Mouse (Mus musculus) liver, embryonic 11.5 days (tissue): ENCODE results near the gene Tcaf1. TPM values are rescaled to one million over a fixed set of nuclear protein-coding genes. Genes with fewer than 3 reads are reported as not detected.

Source experiments
- ATAC-seq: fragments of 200-750 bp; cut with Nextera tagmentation; replicated peaks from 2 replicates; pipeline ENCODE4 v1.8.0; 2017; ENCODE audit warnings: moderate number of reproducible peaks, mild to moderate bottlenecking, moderate TSS enrichment, moderate library complexity; ENCODE audit not compliant: low FRiP score
- DNase-seq: peaks from one replicate; pipeline ENCODE4 v3.0.0-alpha.2; 2017; ENCODE audit warnings: low spot score
- H3K27ac ChIP-seq: fragments of 300-500 bp; sonication (generic); 2 replicates; pipeline ENCODE4 v1.5.1; 2014; ENCODE audit warnings: mild to moderate bottlenecking, low read depth, low read length, control low read depth
- H3K27me3 ChIP-seq: fragments of 300-500 bp; sonication (generic); replicated peaks from 2 replicates; pipeline ENCODE4 v1.6.1; 2014; ENCODE audit warnings: low read length, mixed read lengths; ENCODE audit not compliant: control insufficient read depth, insufficient read depth
- H3K36me3 ChIP-seq: fragments of 300-500 bp; sonication (generic); 2 replicates; pipeline ENCODE4 v1.6.1; 2014; ENCODE audit warnings: mild to moderate bottlenecking, low read length, moderate library complexity, mixed read lengths; ENCODE audit not compliant: control insufficient read depth, insufficient read depth
- H3K4me1 ChIP-seq: fragments of 300-500 bp; sonication (generic); replicated peaks from 2 replicates; pipeline ENCODE4 v1.6.1; 2014; ENCODE audit warnings: low read length, mixed read lengths; ENCODE audit not compliant: control insufficient read depth, insufficient read depth
- H3K4me2 ChIP-seq: fragments of 300-500 bp; sonication (generic); 2 replicates; pipeline ENCODE4 v1.6.1; 2014; ENCODE audit warnings: mild to moderate bottlenecking, control low read depth, moderate library complexity
- H3K4me3 ChIP-seq: fragments of 300-500 bp; sonication (generic); 2 replicates; pipeline ENCODE4 v1.5.1; 2014; ENCODE audit warnings: low read depth, low read length, control low read depth
- H3K9ac ChIP-seq: fragments of 300-500 bp; sonication (generic); 2 replicates; pipeline ENCODE4 v1.6.1; 2014; ENCODE audit warnings: low read depth, low read length, control low read depth
- H3K9me3 ChIP-seq: fragments of 300-500 bp; sonication (generic); 2 replicates; pipeline ENCODE4 v1.6.1; 2016; ENCODE audit warnings: low read length, inconsistent platforms, mixed read lengths; ENCODE audit not compliant: control insufficient read depth
- WGBS: fragments of 180-500 bp; shearing (Covaris S2); extraction: QIAGEN DNeasy Blood & Tissue Kit; methylation state at CpG from one replicate; pipeline ENCODE4 v1.1.7; 2014; 5-methylcytosine and 5-hydroxymethylcytosine counted together
- polyA plus RNA-seq: library from polyadenylated mRNA; unstranded; fragments of >200 nt; fragmentation: Nextera tagmentation; extraction: Ambion mirVana; gene quantifications from 2 replicates; pipeline ENCODE4 v1.2.1, GENCODE M21; 2014

Tcaf1 gene
- polyA plus RNA-seq, 1 experiment from 2014 or later: 23.3 TPM

GRCm38 (mm10) chr6:42692154-42692516, 17.8 kb downstream of the Tcaf1 start:
- no peaks in the 10 kb centered on the region for H3K9me3 ChIP-seq
- whole genome bisulfite sequencing: under 1% methylated on average over 9 of the region's 10 CpGs
- no peaks in the 10 kb centered on the region for H3K4me1 ChIP-seq
- 0 out of 2 replicates have a peak overlapping the region, but pooled peaks have one; percentile 56 for H3K27ac ChIP-seq
- peak overlapping the region; percentile 64 for H3K4me3 ChIP-seq
- DNase-seq (peak; percentile 69), ATAC-seq (peak; percentile 60)
- H3K4me2 ChIP-seq: peak overlapping the region; percentile 82
- H3K36me3 ChIP-seq: no peaks in the 10 kb centered on the region
- H3K27me3 ChIP-seq: no peaks in the 10 kb centered on the region
- peak overlapping the region; percentile 69 for H3K9ac ChIP-seq

DNA sequence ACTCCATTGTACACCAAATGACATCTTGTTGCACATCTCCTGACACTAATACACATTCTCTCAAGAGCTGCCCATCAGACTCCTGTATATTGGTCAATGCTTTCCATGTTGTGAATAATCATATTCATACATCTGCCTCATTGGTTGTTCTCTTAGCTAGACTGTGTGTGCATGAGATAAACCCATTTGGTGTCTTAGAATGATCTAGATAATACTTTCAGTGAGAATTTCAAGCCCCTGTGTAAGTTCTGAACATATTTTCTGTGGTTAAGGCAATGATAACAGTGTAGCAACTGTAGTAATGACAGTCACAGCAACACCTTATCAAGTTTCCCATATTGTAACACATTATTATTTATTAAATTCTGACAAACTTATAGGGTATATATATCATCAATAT, 20.1 kb downstream of the Tcaf1 start:
- Histone ChIP-seq H3K9me3 (no peaks in the 10 kb centered on the region), H3K4me2 (no peak overlapping the region), H3K4me1 (no peaks in the 10 kb centered on the region), H3K27ac (no peak overlapping the region), H3K36me3 (peaks cover 4% of the 10 kb centered on the region), H3K27me3 (no peaks in the 10 kb centered on the region), H3K4me3 (no peak overlapping the region), H3K9ac (no peak overlapping the region)
- DNase-seq: no peak
- ATAC-seq: peak; percentile 72

- Histone ChIP-seq H3K4me3 (no peak overlapping the region), H3K4me2 (no peak overlapping the region), H3K27me3 (no peaks in the 10 kb centered on the region), H3K9me3 (no peaks in the 10 kb centered on the region), H3K27ac (no peak overlapping the region), H3K4me1 (no peaks in the 10 kb centered on the region), H3K36me3 (peaks cover 4% of the 10 kb centered on the region), H3K9ac (no peak overlapping the region)
- 80% methylated on average over 5 of the region's 5 CpGs for WGBS
- DNase-seq (no peak), ATAC-seq (no peak)
Observed at GRCm38 (mm10) chr6:42687907-42688306, 22.0 kb downstream of the Tcaf1 start.

DNA sequence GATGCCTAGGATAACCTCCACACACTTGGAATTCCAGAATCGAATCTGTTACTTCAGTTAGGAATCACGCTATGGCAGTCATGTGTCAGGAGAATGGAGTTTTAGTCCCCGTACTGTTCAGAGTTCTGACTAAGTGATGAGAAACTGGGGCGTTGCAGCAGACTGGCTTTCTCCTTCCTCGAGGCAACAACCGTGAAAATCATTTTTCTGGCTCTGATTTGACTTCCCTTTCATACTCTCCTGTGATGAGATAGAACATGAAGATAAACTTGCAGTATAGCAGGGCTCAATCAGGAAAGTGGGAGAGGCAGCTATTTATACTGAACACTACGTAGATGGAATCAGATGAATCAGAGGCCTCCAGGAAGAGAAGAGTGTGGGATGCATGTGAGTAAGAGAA, 29.8 kb downstream of the Tcaf1 start:
- no peaks in the 10 kb centered on the region for H3K4me1 ChIP-seq
- H3K36me3 ChIP-seq: peaks cover 6% of the 10 kb centered on the region
- no peak overlapping the region for H3K4me3 ChIP-seq
- DNase-seq: no peak
- no peaks in the 10 kb centered on the region for H3K27me3 ChIP-seq
- WGBS: 82% methylated on average over 7 of the region's 7 CpGs
- no peak overlapping the region for H3K27ac ChIP-seq
- H3K9ac ChIP-seq: no peak overlapping the region
- no peak for ATAC-seq
- H3K4me2 ChIP-seq: no peak overlapping the region
- H3K9me3 ChIP-seq: no peaks in the 10 kb centered on the region

DNA sequence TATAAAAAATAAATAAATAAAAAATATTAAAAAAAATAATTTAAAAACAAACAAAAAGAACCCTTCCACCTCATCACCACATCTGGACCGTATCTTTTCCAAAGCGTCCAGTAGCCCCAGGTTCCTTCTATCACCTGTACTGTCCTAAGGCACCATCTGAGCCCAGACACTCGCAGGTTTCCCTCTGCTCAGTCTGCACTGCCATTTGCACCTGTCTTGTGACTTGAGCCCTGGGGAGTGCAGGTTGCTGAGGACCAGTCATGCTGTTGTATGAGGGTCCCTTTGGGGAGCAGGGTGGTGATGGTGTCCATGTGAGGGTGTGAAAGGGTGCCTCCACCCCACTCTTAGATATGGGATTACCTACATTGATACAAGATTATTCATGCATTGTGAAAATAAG, 33.9 kb downstream of the Tcaf1 start:
- Histone ChIP-seq H3K4me3 (no peak overlapping the region), H3K27me3 (no peaks in the 10 kb centered on the region), H3K4me2 (no peak overlapping the region), H3K36me3 (peaks cover 8% of the 10 kb centered on the region), H3K9ac (no peak overlapping the region), H3K27ac (no peak overlapping the region), H3K9me3 (no peaks in the 10 kb centered on the region), H3K4me1 (no peaks in the 10 kb centered on the region)
- 92% methylated on average over 3 of the region's 3 CpGs for WGBS
- ATAC-seq (no peak), DNase-seq (no peak)

GRCm38 (mm10) chr6:42671767-42672166, 38.1 kb downstream of the Tcaf1 start:
- H3K9me3 ChIP-seq: no peaks in the 10 kb centered on the region
- WGBS: 61% methylated on average over 1 of the region's 1 CpGs
- DNase-seq: no peak
- H3K9ac ChIP-seq: no peak overlapping the region
- no peak overlapping the region for H3K4me2 ChIP-seq
- H3K4me1 ChIP-seq: no peaks in the 10 kb centered on the region
- no peak overlapping the region for H3K4me3 ChIP-seq
- no peaks in the 10 kb centered on the region for H3K27me3 ChIP-seq
- no peak overlapping the region for H3K27ac ChIP-seq
- ATAC-seq: no peak
- H3K36me3 ChIP-seq: 0 out of 2 replicates have a peak, but pooled peaks cover 5% of the 10 kb centered on the region

DNA sequence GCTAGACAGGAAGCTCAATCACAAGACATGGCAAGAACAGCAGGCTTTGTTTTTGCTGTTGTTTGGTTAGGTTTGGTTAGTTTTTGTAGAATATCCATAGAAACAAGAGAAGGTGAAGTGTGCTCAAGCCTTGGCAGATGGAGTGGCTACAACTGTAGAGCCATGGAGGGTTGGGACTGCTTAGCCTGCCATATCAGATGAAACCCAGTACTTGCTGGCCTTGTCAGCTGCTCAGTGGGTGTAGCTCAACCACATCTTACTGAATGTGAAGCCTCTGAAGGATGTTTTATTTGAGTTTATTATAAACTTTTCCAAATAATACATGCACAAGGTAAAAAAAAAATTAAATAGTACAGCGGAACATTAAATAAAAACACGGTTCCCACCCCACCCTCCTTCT, 42.2 kb downstream of the Tcaf1 start:
- H3K4me1 ChIP-seq: no peaks in the 10 kb centered on the region
- no peaks in the 10 kb centered on the region for H3K9me3 ChIP-seq
- DNase-seq (no peak), ATAC-seq (no peak)
- no peak overlapping the region for H3K4me3 ChIP-seq
- no peaks in the 10 kb centered on the region for H3K36me3 ChIP-seq
- no peak overlapping the region for H3K4me2 ChIP-seq
- H3K9ac ChIP-seq: no peak overlapping the region
- WGBS: 80% methylated on average over 2 of the region's 2 CpGs
- H3K27me3 ChIP-seq: no peaks in the 10 kb centered on the region
- H3K27ac ChIP-seq: no peak overlapping the region

GRCm38 (mm10) chr6:42661739-42662138, 48.1 kb downstream of the Tcaf1 start:
- Histone ChIP-seq H3K4me1 (no peaks in the 10 kb centered on the region), H3K27me3 (no peaks in the 10 kb centered on the region), H3K27ac (no peak overlapping the region), H3K36me3 (no peaks in the 10 kb centered on the region), H3K9ac (no peak overlapping the region), H3K4me2 (no peak overlapping the region), H3K4me3 (no peak overlapping the region), H3K9me3 (no peaks in the 10 kb centered on the region)
- no peak for ATAC-seq
- DNase-seq: no peak
- 64% methylated on average over 2 of the region's 2 CpGs for WGBS

GRCm38 (mm10) chr6:42644912-42645549, 64.9 kb downstream of the Tcaf1 start, which contains the start of gene Tcaf2:
Tcaf2 (minus strand) TSS chr6:42645254.
- Histone ChIP-seq H3K27me3 (no peaks in the 10 kb centered on the region), H3K9ac (no peak within 1 kb of the TSS), H3K4me3 (peak within 1 kb of the TSS; percentile 38), H3K36me3 (no peaks in the 10 kb centered on the region), H3K4me1 (no peaks in the 10 kb centered on the region), H3K9me3 (no peaks in the 10 kb centered on the region), H3K4me2 (peak within 1 kb of the TSS; percentile 62), H3K27ac (no peak within 1 kb of the TSS)
- ATAC-seq (peak; percentile 96), DNase-seq (peak; percentile 82)
- under 1% methylated on average over 23 of the region's 23 CpGs for WGBS
